Mouse (Mus musculus) cerebellum, adult 2 months (tissue): ENCODE data around the gene Pomgnt2.

Experiments
- CTCF ChIP-seq: fragments of 200-500 bp; IDR thresholded peaks from 2 replicates; pipeline ENCODE4 v1.5.1; 2011; ENCODE audit warnings: low read depth, mild to moderate bottlenecking, control low read depth, low read length, moderate library complexity, borderline replicate concordance; ENCODE audit not compliant: insufficient read depth
- POLR2A ChIP-seq: fragments of 200-500 bp; IDR thresholded peaks from 2 replicates; pipeline ENCODE4 v1.6.1; 2011; ENCODE audit warnings: low read length, control low read depth, borderline replicate concordance; ENCODE audit not compliant: insufficient read depth

DNA sequence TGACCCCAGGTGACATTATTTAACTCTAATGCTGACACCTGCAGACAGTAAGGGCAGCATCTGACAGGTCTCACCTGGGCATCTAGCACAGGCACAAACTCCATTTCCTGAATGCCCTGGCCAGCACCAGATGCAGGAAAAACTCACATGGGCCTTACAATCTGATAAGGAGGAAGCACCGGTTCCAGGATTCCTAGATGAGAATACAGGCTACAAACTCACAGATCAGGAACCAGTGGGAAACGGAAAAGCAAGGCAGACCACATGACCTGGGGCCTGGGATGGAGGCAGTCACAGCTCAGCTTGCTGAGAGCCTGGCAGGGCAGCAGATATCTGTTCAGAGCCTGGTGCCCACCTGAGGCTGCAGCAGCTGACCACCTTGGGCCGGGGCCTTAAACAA lies 8.0 kb downstream of the Pomgnt2 start:
- TF ChIP-seq POLR2A (no peak), CTCF (no peak)
